Mouse (Mus musculus) brain, embryonic 18.5 days (tissue): Measurements from ENCODE around the gene Pcgf2.
"Not testable (repeated sequence)": the region's sequence is repeated elsewhere in the genome, so short reads cannot be mapped to it uniquely, and the experiment has no call there.

Source experiments
- DNase-seq: peaks from one replicate; pipeline ENCODE4 v3.0.0-alpha.2; 2012; ENCODE audit warnings: low read depth, low spot score

Pcgf2 gene

GRCm38 (mm10) chr11:97669268-97669667 is 31.0 kb downstream of the Pcgf2 start:
- no peak for DNase-seq

- no peak for DNase-seq
Measured at GRCm38 (mm10) chr11:97668160-97668559, 32.1 kb downstream of the Pcgf2 start.

GRCm38 (mm10) chr11:97666794-97667193 is 33.5 kb downstream of the Pcgf2 start:
- no peak for DNase-seq

- DNase-seq, result no peak
Measured at GRCm38 (mm10) chr11:97666221-97666620, 34.1 kb downstream of the Pcgf2 start.

- DNase-seq, result no peak
Measured at GRCm38 (mm10) chr11:97665431-97665830, 34.9 kb downstream of the Pcgf2 start.

GRCm38 (mm10) chr11:97664771-97665240 is 35.5 kb downstream of the Pcgf2 start:
- no peak for DNase-seq

- no peak for DNase-seq
Measured at GRCm38 (mm10) chr11:97664339-97664665, 36.0 kb downstream of the Pcgf2 start.

GRCm38 (mm10) chr11:97663528-97664338 is 36.6 kb downstream of the Pcgf2 start:
- DNase-seq, result no peak

GRCm38 (mm10) chr11:97662893-97663527 is 37.3 kb downstream of the Pcgf2 start, which contains the start of gene Mllt6:
TSS of gene Mllt6 (plus strand) at chr11:97663414.
- DNase-seq, result peak; percentile 75

GRCm38 (mm10) chr11:97662207-97662892 is 37.9 kb downstream of the Pcgf2 start:
- DNase-seq, result no peak

- no peak for DNase-seq
Measured at GRCm38 (mm10) chr11:97661648-97662133, 38.6 kb downstream of the Pcgf2 start.

- no peak for DNase-seq
Measured at GRCm38 (mm10) chr11:97660734-97661647, 39.3 kb downstream of the Pcgf2 start.

GRCm38 (mm10) chr11:97659990-97660714 is 40.1 kb downstream of the Pcgf2 start:
- peak; percentile 36 for DNase-seq

- no peak for DNase-seq
Measured at GRCm38 (mm10) chr11:97659267-97659989, 40.9 kb downstream of the Pcgf2 start.

- no peak for DNase-seq
Measured at GRCm38 (mm10) chr11:97658751-97659266, 41.5 kb downstream of the Pcgf2 start.

- DNase-seq, result not testable (repeated sequence)
Measured at GRCm38 (mm10) chr11:97657967-97658366, 42.3 kb downstream of the Pcgf2 start.

- no peak for DNase-seq
Measured at GRCm38 (mm10) chr11:97657184-97657945, 42.9 kb downstream of the Pcgf2 start.

- DNase-seq, result no peak
Measured at GRCm38 (mm10) chr11:97656269-97656971, 43.9 kb downstream of the Pcgf2 start.
